Mouse (Mus musculus) urinary bladder, postnatal 14 days (tissue): ENCODE measurements around the gene Glra1.

Experiments
- DNase-seq: peaks from one replicate; pipeline ENCODE4 v3.0.0; 2021; ENCODE audit warnings: low spot score

Gene Glra1

GRCm38 (mm10) chr11:55518806-55519674 lies 89.0 kb downstream of the Glra1 start:
- peak; percentile 59 for DNase-seq

GRCm38 (mm10) chr11:55517666-55518065 lies 90.3 kb downstream of the Glra1 start:
- no peak for DNase-seq

- DNase-seq = no peak
Observed at GRCm38 (mm10) chr11:55511374-55511773, 96.6 kb downstream of the Glra1 start.

- no peak for DNase-seq
Observed at GRCm38 (mm10) chr11:55505485-55505884, 102.5 kb downstream of the Glra1 start.

GRCm38 (mm10) chr11:55502886-55503285 lies 105.1 kb downstream of the Glra1 start:
- DNase-seq = no peak

- DNase-seq = no peak
Observed at GRCm38 (mm10) chr11:55501955-55502531, 106.0 kb downstream of the Glra1 start.

- peak; percentile 32 for DNase-seq
Observed at GRCm38 (mm10) chr11:55497885-55498284, 110.1 kb downstream of the Glra1 start.

GRCm38 (mm10) chr11:55496158-55496557 lies 111.8 kb downstream of the Glra1 start:
- DNase-seq = no peak

GRCm38 (mm10) chr11:55485443-55485842 lies 122.6 kb downstream of the Glra1 start:
- DNase-seq = no peak

GRCm38 (mm10) chr11:55473219-55473618 lies 134.8 kb downstream of the Glra1 start:
- DNase-seq = no peak

- DNase-seq = no peak
Observed at GRCm38 (mm10) chr11:55471467-55471866, 136.5 kb downstream of the Glra1 start.

GRCm38 (mm10) chr11:55470761-55471160 lies 137.2 kb downstream of the Glra1 start:
- DNase-seq = no peak

- peak; percentile 15 for DNase-seq
Observed at GRCm38 (mm10) chr11:55469923-55470691, 137.9 kb downstream of the Glra1 start.

GRCm38 (mm10) chr11:55469048-55469843 lies 138.8 kb downstream of the Glra1 start, which contains the start of gene G3bp1:
TSS of gene G3bp1 (plus strand) at chr11:55469685.
- peak; percentile 99 for DNase-seq

- no peak for DNase-seq
Observed at GRCm38 (mm10) chr11:55468611-55469047, 139.4 kb downstream of the Glra1 start.

- DNase-seq = peak; percentile 56
Observed at GRCm38 (mm10) chr11:55468012-55468411, 140.0 kb downstream of the Glra1 start.

- no peak for DNase-seq
Observed at GRCm38 (mm10) chr11:55465177-55465576, 142.8 kb downstream of the Glra1 start.

GRCm38 (mm10) chr11:55464707-55465106 lies 143.3 kb downstream of the Glra1 start:
- no peak for DNase-seq
